Mouse (Mus musculus): ENCODE measurements around the gene Syn3. TPM values are rescaled to one million over a fixed set of nuclear protein-coding genes. Genes with fewer than 3 reads are reported as not detected.

Gene Syn3
- polyA plus RNA-seq, 2 experiments: 1.9 to 2.0 TPM

- no peaks in the 10 kb centered on the region for H3K36me3 ChIP-seq (ENCODE audit: control insufficient read depth, insufficient read depth, low read length)
- no peak overlapping the region for H3K27ac ChIP-seq (replicated peaks; ENCODE audit: low read depth, low read length)
- no peaks in the 10 kb centered on the region for H3K9me3 ChIP-seq (ENCODE audit: control insufficient read depth, low read length)
- no peaks in the 10 kb centered on the region for H3K27me3 ChIP-seq (ENCODE audit: control insufficient read depth, insufficient read depth, low read length)
- ATAC-seq (ENCODE audit: low FRiP score, low read depth): no peak
- no peak for DNase-seq (ENCODE audit: low spot score)
- no peak overlapping the region for H3K4me2 ChIP-seq (replicated peaks; ENCODE audit: low read depth, low read length, severe bottlenecking)
- H3K9ac ChIP-seq (ENCODE audit: low read depth, low read length, severe bottlenecking): no peak overlapping the region
- no peaks in the 10 kb centered on the region for H3K4me1 ChIP-seq (ENCODE audit: control insufficient read depth, insufficient read depth, low read length)
- H3K4me3 ChIP-seq (replicated peaks; ENCODE audit: low read length): no peak overlapping the region
- 63% methylated on average over 14 of the region's 14 CpGs for WGBS
- no peak for TF ChIP-seq POLR2A (IDR thresholded peaks at IDR 0.05; ENCODE audit: borderline replicate concordance, extremely low read depth, insufficient read depth, insufficient read length)
Observed at GRCm38 (mm10) chr10:86093109-86094035, 405.3 kb downstream of the Syn3 start.

GRCm38 (mm10) chr10:86091919-86092318 lies 406.8 kb downstream of the Syn3 start:
- Histone ChIP-seq H3K9me3 (ENCODE audit: control insufficient read depth, low read length) (no peaks in the 10 kb centered on the region), H3K4me2 (replicated peaks; ENCODE audit: low read depth, low read length, severe bottlenecking) (no peak overlapping the region), H3K4me3 (replicated peaks; ENCODE audit: low read length) (no peak overlapping the region), H3K4me1 (ENCODE audit: control insufficient read depth, insufficient read depth, low read length) (no peaks in the 10 kb centered on the region), H3K27me3 (ENCODE audit: control insufficient read depth, insufficient read depth, low read length) (no peaks in the 10 kb centered on the region), H3K9ac (ENCODE audit: low read depth, low read length, severe bottlenecking) (no peak overlapping the region), H3K36me3 (ENCODE audit: control insufficient read depth, insufficient read depth, low read length) (no peaks in the 10 kb centered on the region), H3K27ac (replicated peaks; ENCODE audit: low read depth, low read length) (no peak overlapping the region)
- WGBS: 50% methylated on average over 10 of the region's 10 CpGs
- DNase-seq (ENCODE audit: low spot score): no peak
- TF ChIP-seq POLR2A (IDR thresholded peaks at IDR 0.05; ENCODE audit: borderline replicate concordance, extremely low read depth, insufficient read depth, insufficient read length): no peak
- ATAC-seq (ENCODE audit: low FRiP score, low read depth): no peak

DNA sequence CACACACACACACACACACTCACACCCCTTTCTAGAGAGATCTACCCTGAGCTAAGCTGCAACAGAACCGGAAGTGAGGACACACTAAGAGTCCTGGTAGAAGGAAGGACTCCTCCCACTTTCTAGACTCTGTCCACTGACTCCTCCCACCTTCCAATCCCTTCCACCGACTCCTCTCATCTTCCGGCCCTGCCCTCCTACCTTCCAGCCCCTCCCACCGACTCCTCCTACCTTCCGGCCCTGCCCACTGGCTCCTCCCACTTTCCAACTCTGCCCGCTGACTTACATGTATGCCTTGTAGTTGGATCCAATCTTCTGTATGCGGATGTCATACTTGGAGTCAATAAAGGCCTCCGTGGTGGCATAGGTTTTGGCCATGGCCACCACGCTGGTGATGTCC lies 418.8 kb downstream of the Syn3 start:
- no peak for TF ChIP-seq POLR2A (IDR thresholded peaks at IDR 0.05; ENCODE audit: borderline replicate concordance, extremely low read depth, insufficient read depth, insufficient read length)
- 88% methylated on average over 9 of the region's 9 CpGs for WGBS
- H3K36me3 ChIP-seq (ENCODE audit: control insufficient read depth, insufficient read depth, low read length): no peaks in the 10 kb centered on the region
- H3K9me3 ChIP-seq (ENCODE audit: control insufficient read depth, low read length): no peaks in the 10 kb centered on the region
- no peaks in the 10 kb centered on the region for H3K4me1 ChIP-seq (ENCODE audit: control insufficient read depth, insufficient read depth, low read length)
- no peak for ATAC-seq (ENCODE audit: low FRiP score, low read depth)
- no peak overlapping the region for H3K9ac ChIP-seq (ENCODE audit: low read depth, low read length, severe bottlenecking)
- no peak overlapping the region for H3K27ac ChIP-seq (replicated peaks; ENCODE audit: low read depth, low read length)
- H3K4me2 ChIP-seq (replicated peaks; ENCODE audit: low read depth, low read length, severe bottlenecking): no peak overlapping the region
- no peak overlapping the region for H3K4me3 ChIP-seq (replicated peaks; ENCODE audit: low read length)
- no peak for DNase-seq (ENCODE audit: low spot score)
- H3K27me3 ChIP-seq (ENCODE audit: control insufficient read depth, insufficient read depth, low read length): no peaks in the 10 kb centered on the region

GRCm38 (mm10) chr10:86078761-86079160 lies 419.9 kb downstream of the Syn3 start:
- no peaks in the 10 kb centered on the region for H3K4me1 ChIP-seq (ENCODE audit: control insufficient read depth, insufficient read depth, low read length)
- no peak for ATAC-seq (ENCODE audit: low FRiP score, low read depth)
- H3K27me3 ChIP-seq (ENCODE audit: control insufficient read depth, insufficient read depth, low read length): no peaks in the 10 kb centered on the region
- H3K4me3 ChIP-seq (replicated peaks; ENCODE audit: low read length): no peak overlapping the region
- no peak for DNase-seq (ENCODE audit: low spot score)
- no peaks in the 10 kb centered on the region for H3K36me3 ChIP-seq (ENCODE audit: control insufficient read depth, insufficient read depth, low read length)
- no peaks in the 10 kb centered on the region for H3K9me3 ChIP-seq (ENCODE audit: control insufficient read depth, low read length)
- H3K27ac ChIP-seq (replicated peaks; ENCODE audit: low read depth, low read length): no peak overlapping the region
- TF ChIP-seq POLR2A (IDR thresholded peaks at IDR 0.05; ENCODE audit: borderline replicate concordance, extremely low read depth, insufficient read depth, insufficient read length): no peak
- 88% methylated on average over 2 of the region's 2 CpGs for WGBS
- H3K9ac ChIP-seq (ENCODE audit: low read depth, low read length, severe bottlenecking): no peak overlapping the region
- H3K4me2 ChIP-seq (replicated peaks; ENCODE audit: low read depth, low read length, severe bottlenecking): no peak overlapping the region

DNA sequence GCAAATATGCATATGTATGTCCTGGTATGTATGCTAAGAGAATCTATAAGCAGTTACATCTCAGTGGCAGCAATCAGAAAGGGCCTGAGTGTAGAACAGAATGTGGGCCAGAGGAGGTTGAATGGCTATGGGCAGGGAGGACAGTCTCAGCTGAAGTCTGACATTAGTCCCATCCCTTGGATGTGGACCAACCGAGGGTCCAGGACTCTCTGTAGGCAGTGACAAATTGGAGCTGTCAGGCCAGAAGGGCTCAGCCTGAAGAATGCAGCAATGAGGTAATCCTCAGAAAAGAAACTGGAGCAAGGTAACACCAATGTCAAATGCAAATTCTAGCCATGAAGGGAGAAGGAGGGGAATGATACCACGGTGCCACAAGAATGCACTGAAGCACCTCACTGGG lies 421.4 kb downstream of the Syn3 start:
- 50% methylated on average over 2 of the region's 2 CpGs for WGBS
- H3K9me3 ChIP-seq (ENCODE audit: control insufficient read depth, low read length): no peaks in the 10 kb centered on the region
- H3K27me3 ChIP-seq (ENCODE audit: control insufficient read depth, insufficient read depth, low read length): no peaks in the 10 kb centered on the region
- no peak for DNase-seq (ENCODE audit: low spot score)
- TF ChIP-seq POLR2A (IDR thresholded peaks at IDR 0.05; ENCODE audit: borderline replicate concordance, extremely low read depth, insufficient read depth, insufficient read length): no peak
- ATAC-seq (ENCODE audit: low FRiP score, low read depth): no peak
- no peak overlapping the region for H3K9ac ChIP-seq (ENCODE audit: low read depth, low read length, severe bottlenecking)
- H3K4me2 ChIP-seq (replicated peaks; ENCODE audit: low read depth, low read length, severe bottlenecking): no peak overlapping the region
- no peaks in the 10 kb centered on the region for H3K4me1 ChIP-seq (ENCODE audit: control insufficient read depth, insufficient read depth, low read length)
- no peak overlapping the region for H3K27ac ChIP-seq (replicated peaks; ENCODE audit: low read depth, low read length)
- H3K36me3 ChIP-seq (ENCODE audit: control insufficient read depth, insufficient read depth, low read length): no peaks in the 10 kb centered on the region
- H3K4me3 ChIP-seq (replicated peaks; ENCODE audit: low read length): no peak overlapping the region
